Mouse (Mus musculus): ENCODE data around the gene Tmem117.

DNA sequence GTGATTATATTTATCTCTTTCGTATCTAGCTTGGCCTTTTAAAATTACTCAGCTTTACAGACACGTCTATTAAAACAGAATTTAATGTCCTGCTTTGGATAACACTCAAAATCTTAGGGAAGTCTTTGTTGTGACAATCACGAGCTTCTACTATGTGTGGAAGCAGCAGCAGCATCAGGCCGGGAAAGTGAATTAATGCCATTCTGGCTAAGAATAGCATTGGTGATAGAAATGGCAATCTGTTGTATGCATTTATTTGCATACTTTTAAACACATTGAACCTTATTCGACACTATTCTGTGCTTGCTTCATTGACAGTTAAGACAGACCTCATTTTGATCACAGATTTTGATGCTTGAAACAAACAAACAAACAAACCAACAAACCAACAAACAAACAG is 239.3 kb downstream of the Tmem117 start:
- TF ChIP-seq TAL1 (IDR thresholded peaks at IDR 0.05; ENCODE audit: low read length) (no peak), GATA1 (IDR thresholded peaks at IDR 0.05; ENCODE audit: low read length) (no peak)

Measured in erythroblast, embryonic 14.5 days (primary cell).